Mouse (Mus musculus) hindbrain, postnatal 0 days (tissue): ENCODE measurements at regions not wholly inside any gene's neighbourhood (a gene's known extent, or its start where the extent isn't known, plus 50 kb on each side); places are given as distances from the start of the nearest gene placed in this dataset.

Experiments used
- ATAC-seq: fragments of 200-750 bp; cut with Nextera tagmentation; 2 replicates; pipeline ENCODE4 v1.8.0; 2017; ENCODE audit warnings: mild to moderate bottlenecking, moderate TSS enrichment, moderate library complexity
- DNase-seq: peaks from one replicate; pipeline ENCODE4 v3.0.0-alpha.2; 2015; ENCODE audit warnings: low spot score
- H3K27ac ChIP-seq: fragments of 300-500 bp; sonication (generic); 2 replicates; pipeline ENCODE4 v1.5.1; 2014; ENCODE audit warnings: mild to moderate bottlenecking
- H3K27me3 ChIP-seq: fragments of 300-500 bp; sonication (generic); 2 replicates; pipeline ENCODE4 v1.6.1; 2014; ENCODE audit warnings: low read length, mixed read lengths; ENCODE audit not compliant: insufficient read depth
- H3K36me3 ChIP-seq: fragments of 300-500 bp; sonication (generic); 2 replicates; pipeline ENCODE4 v1.6.1; 2014; ENCODE audit warnings: low read length, mixed read lengths; ENCODE audit not compliant: insufficient read depth
- H3K4me1 ChIP-seq: fragments of 300-500 bp; sonication (generic); 2 replicates; pipeline ENCODE4 v1.6.1; 2014; ENCODE audit warnings: antibody characterized with exemption, low read length, mixed read lengths; ENCODE audit not compliant: insufficient read depth
- H3K4me2 ChIP-seq: fragments of 300-500 bp; sonication (generic); 2 replicates; pipeline ENCODE4 v1.6.1; 2014; ENCODE audit warnings: low read depth, mild to moderate bottlenecking, low read length, moderate library complexity, mixed read lengths
- H3K4me3 ChIP-seq: fragments of 300-500 bp; sonication (generic); 2 replicates; pipeline ENCODE4 v1.5.1; 2014; ENCODE audit warnings: low read length
- H3K9ac ChIP-seq: fragments of 300-500 bp; sonication (generic); replicated peaks from 2 replicates; pipeline ENCODE4 v1.6.1; 2014; ENCODE audit warnings: mild to moderate bottlenecking, low read length, moderate library complexity, mixed read lengths
- H3K9me3 ChIP-seq: fragments of 300-500 bp; sonication (generic); 2 replicates; pipeline ENCODE4 v1.6.1; 2016; ENCODE audit warnings: low read length, mixed read lengths
- CTCF ChIP-seq: IDR thresholded peaks from 2 replicates; pipeline ENCODE4 v1.5.1; 2016; ENCODE audit warnings: antibody characterized with exemption, control low read depth, low read depth
- WGBS: fragments of 180-500 bp; shearing (Covaris S2); extraction: QIAGEN DNeasy Blood & Tissue Kit; methylation state at CpG from one replicate; pipeline ENCODE4 v1.1.7; 2014; 5-methylcytosine and 5-hydroxymethylcytosine counted together

DNA sequence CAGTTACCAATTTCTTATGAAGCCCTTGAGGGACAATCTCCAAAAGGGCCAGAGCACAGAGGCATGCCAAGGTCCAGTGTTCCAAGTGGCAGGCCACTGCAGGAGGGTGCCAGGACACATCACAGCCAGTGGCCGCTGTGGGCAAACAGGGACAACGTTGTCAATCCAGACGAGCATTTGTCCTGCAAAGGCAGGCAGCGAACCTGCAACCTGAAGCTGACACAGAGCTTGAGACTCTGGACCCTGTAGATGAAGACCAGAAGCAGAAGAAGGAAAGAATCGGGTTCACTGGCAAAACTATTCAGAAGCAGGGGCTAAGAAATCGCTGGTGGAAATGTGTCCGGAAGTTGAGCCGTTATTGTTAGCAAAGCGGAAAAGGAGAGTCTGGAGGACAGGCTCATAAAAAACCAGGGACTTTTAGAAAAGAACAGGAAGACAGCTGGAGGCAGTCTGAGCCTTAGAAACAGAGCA, 87.3 kb upstream of the Hmcn1 start:
- H3K36me3 ChIP-seq = no peaks in the 10 kb centered on the region
- no peaks in the 10 kb centered on the region for H3K4me1 ChIP-seq
- H3K9ac ChIP-seq = no peak overlapping the region
- H3K27me3 ChIP-seq = no peaks in the 10 kb centered on the region
- DNase-seq (no peak), ATAC-seq (no peak)
- WGBS = 62% methylated on average over 9 of the region's 9 CpGs
- H3K9me3 ChIP-seq = no peaks in the 10 kb centered on the region
- no peak overlapping the region for H3K4me3 ChIP-seq
- H3K4me2 ChIP-seq = no peak overlapping the region
- TF ChIP-seq CTCF = no peak
- H3K27ac ChIP-seq = no peak overlapping the region

DNA sequence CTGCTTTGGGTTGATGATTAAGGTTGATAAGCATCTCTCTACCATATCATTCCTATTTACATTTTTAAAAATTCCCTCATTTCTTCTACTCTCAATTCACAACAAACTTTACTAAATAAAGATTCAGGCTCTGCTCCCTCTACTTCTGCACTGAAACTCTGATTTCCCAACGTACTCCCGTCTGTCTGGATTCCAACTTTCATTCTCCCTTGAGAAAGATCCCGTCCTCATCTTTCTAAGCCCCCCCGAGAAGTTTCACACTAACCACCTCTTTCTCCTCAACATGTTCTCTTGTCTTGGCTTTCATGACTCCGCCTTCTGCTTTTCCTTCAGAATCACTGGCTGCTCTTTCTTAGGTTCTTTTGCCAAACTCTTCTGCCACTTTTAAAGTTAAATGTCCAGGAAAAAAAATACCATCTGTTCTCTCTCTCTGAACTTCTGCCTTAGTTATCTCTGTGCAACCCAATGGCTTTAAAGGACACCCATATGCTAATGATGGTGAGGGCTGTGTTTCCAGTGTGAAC, 89.3 kb upstream of the Hmcn1 start:
- H3K27me3 ChIP-seq = no peaks in the 10 kb centered on the region
- ATAC-seq = no peak
- no peak for TF ChIP-seq CTCF
- no peaks in the 10 kb centered on the region for H3K9me3 ChIP-seq
- H3K27ac ChIP-seq = no peak overlapping the region
- no peak overlapping the region for H3K9ac ChIP-seq
- H3K4me1 ChIP-seq = no peaks in the 10 kb centered on the region
- H3K4me3 ChIP-seq = no peak overlapping the region
- H3K36me3 ChIP-seq = no peaks in the 10 kb centered on the region
- 87% methylated on average over 5 of the region's 5 CpGs for WGBS
- no peak overlapping the region for H3K4me2 ChIP-seq
- DNase-seq = no peak

DNA sequence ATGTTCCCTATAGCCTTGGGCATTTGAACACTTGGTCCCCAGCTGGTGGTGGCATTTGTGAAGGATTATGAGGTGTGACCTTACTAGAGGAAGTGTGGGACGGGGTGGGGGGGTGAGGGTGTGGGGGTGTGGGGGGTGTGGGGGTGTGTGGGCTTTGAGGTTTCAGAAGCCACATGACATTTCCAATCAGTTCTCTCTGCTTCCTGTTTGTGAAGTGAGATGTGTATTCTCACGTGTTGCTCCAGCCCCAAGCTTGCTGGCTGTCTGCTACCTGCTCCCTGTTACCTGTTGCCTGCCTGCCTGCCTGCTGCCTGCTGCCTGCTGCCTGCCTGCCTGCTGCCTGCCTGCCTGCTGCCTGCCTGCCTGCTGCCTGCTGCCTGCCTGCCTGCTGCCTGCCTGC, 90.6 kb upstream of the Hmcn1 start:
- H3K4me3 ChIP-seq = no peak overlapping the region
- DNase-seq = no peak
- H3K4me1 ChIP-seq = no peaks in the 10 kb centered on the region
- ATAC-seq = no peak
- WGBS = 78% methylated on average over 2 of the region's 2 CpGs
- no peak overlapping the region for H3K9ac ChIP-seq
- no peak overlapping the region for H3K4me2 ChIP-seq
- H3K27me3 ChIP-seq = no peaks in the 10 kb centered on the region
- H3K27ac ChIP-seq = no peak overlapping the region
- no peaks in the 10 kb centered on the region for H3K9me3 ChIP-seq
- TF ChIP-seq CTCF = no peak
- no peaks in the 10 kb centered on the region for H3K36me3 ChIP-seq

DNA sequence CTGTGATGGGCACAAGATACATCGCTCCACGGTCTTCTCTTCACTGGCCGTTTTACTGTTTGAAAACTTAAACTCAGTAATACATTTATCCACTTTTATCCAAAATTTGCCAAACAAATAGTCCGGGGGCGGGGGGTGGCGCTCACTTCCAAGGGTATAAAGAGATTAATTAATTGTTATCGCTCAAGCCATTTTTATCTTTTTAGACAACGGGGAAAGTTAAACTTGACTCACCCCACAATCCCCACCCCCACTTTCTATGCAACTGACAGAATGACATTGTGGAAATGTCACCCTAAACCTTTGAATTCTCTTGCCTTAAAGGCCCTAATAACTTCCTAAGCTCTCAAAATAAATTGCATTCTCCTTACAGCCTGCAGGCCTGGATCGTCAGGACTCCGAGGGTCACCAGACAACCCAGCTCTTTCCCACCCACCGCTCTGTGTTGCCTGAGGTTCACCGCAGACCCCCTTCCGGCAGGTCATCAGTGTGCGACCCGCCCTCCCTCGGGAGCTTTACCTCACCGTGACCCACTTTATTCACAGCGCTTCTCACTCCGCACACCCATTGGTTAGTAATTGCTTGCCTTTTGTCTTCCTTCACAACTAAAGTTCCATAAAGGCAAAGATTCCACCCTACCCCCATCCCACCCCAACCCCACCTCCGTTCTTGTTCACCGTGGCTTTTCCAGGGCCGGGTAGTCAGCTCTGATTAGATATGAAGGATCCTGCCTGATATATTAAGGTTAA, 93.0 kb upstream of the Hmcn1 start:
- Histone ChIP-seq H3K9ac (no peak overlapping the region), H3K4me1 (no peaks in the 10 kb centered on the region), H3K36me3 (no peaks in the 10 kb centered on the region), H3K9me3 (no peaks in the 10 kb centered on the region), H3K27ac (no peak overlapping the region), H3K27me3 (no peaks in the 10 kb centered on the region), H3K4me2 (no peak overlapping the region), H3K4me3 (no peak overlapping the region)
- TF ChIP-seq CTCF = no peak
- DNase-seq (no peak), ATAC-seq (no peak)
- WGBS = 51% methylated on average over 22 of the region's 22 CpGs

DNA sequence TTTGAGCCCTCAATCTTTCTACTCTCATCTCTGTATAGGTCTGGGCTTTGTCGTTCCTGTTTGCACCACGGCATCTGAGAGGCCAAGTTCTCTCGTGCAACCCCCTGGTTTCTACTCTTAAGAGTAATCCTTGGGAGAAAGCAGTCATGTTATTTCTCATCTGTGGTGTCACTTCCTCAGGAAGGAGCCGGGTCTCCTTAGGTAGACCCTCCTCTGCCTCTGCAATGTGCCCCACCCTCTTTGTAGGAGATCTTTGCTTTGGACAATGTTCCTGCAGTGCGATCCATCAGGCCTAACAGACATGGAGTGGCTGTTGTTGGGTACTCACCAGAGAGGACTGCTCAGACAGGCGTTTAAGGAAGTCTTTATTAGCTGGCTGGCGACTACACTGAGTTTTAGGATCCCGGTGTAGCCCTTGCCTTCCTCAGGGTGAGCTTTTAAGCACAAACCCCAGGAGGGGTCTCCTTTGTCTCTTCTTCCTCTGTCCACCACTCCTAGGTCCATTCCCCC, 94.0 kb upstream of the Hmcn1 start:
- no peaks in the 10 kb centered on the region for H3K4me1 ChIP-seq
- no peaks in the 10 kb centered on the region for H3K27me3 ChIP-seq
- no peak overlapping the region for H3K9ac ChIP-seq
- WGBS = 66% methylated on average over 8 of the region's 8 CpGs
- H3K4me2 ChIP-seq = no peak overlapping the region
- DNase-seq (no peak), ATAC-seq (no peak)
- no peak overlapping the region for H3K4me3 ChIP-seq
- no peak overlapping the region for H3K27ac ChIP-seq
- TF ChIP-seq CTCF = no peak
- H3K9me3 ChIP-seq = no peaks in the 10 kb centered on the region
- H3K36me3 ChIP-seq = no peaks in the 10 kb centered on the region

DNA sequence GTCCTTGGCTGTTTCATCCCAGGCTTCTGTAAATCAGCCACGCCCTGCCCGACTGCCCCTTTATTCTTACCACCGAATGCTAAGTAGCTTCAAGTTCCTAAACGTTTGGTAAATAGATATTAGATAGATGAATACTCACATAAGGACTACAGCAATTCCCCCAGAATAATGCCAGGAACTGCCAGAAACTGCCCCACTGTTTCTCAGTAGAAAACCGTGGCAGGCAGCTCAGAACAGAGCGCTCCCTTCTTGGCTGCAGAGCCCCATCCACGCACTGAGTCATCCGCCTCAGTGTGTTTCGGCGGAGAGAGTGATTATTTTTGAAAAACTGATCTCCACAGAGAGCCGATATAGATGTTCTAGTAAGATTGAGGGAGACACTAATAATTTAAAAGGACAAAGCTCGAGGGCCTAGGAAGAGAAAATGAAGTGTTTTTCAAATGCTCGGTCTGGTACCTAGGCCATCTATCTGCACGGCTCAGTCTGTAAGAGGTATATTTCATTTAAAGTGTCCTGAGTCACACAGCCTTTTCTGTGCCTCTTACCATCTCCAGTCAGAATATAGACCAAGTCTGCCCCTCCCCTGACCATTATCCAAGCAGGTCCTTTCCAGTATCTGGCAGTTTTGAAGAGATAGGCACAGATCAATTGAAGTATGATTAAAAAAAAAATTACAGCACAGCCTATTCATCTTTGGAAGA, 94.4 kb upstream of the Gm47985 start:
- TF ChIP-seq CTCF = no peak
- Histone ChIP-seq H3K9ac (no peak overlapping the region), H3K4me1 (no peaks in the 10 kb centered on the region), H3K36me3 (no peaks in the 10 kb centered on the region), H3K4me3 (no peak overlapping the region), H3K27ac (no peak overlapping the region), H3K27me3 (no peaks in the 10 kb centered on the region), H3K9me3 (no peaks in the 10 kb centered on the region), H3K4me2 (no peak overlapping the region)
- ATAC-seq (peak; percentile 45; the same call in 1 of the 2 replicates), DNase-seq (peak; percentile 3)
- WGBS = 65% methylated on average over 14 of the region's 14 CpGs
